Mouse (Mus musculus) E14TG2a.4 (cell line): ENCODE results near the gene Topbp1.
A peak's percentile ranks its signal among the peaks of the same experiment; 100 is the strongest.

Source experiments
- H3K27me3 ChIP-seq: 2 replicates; pipeline ENCODE4 v1.6.1; 2014; ENCODE audit warnings: low read length, control low read depth; ENCODE audit not compliant: insufficient read depth
- H3K36me3 ChIP-seq: 2 replicates; pipeline ENCODE4 v1.6.1; 2014; ENCODE audit warnings: low read length, control low read depth; ENCODE audit not compliant: insufficient read depth
- H3K4me1 ChIP-seq: replicated peaks from 2 replicates; pipeline ENCODE4 v1.6.1; 2014; ENCODE audit warnings: low read depth, low read length, control low read depth
- H3K4me3 ChIP-seq: replicated peaks from 2 replicates; pipeline ENCODE4 v1.5.1; 2014; ENCODE audit warnings: mild to moderate bottlenecking, low read length
- H3K9me3 ChIP-seq: 2 replicates; pipeline ENCODE4 v1.6.1; 2014; ENCODE audit warnings: low read length, control low read depth
- CTCF ChIP-seq: conservative IDR thresholded peaks from 2 replicates; pipeline ENCODE4 v1.5.1; 2014; ENCODE audit warnings: low read length
- NANOG ChIP-seq: IDR thresholded peaks from 2 replicates; pipeline ENCODE4 v1.6.1; 2014; ENCODE audit warnings: borderline replicate concordance, low read length, mixed read lengths
- POU5F1 ChIP-seq: IDR thresholded peaks from 2 replicates; pipeline ENCODE4 v1.6.1; 2014; ENCODE audit warnings: low read length, borderline replicate concordance

Topbp1 gene

DNA sequence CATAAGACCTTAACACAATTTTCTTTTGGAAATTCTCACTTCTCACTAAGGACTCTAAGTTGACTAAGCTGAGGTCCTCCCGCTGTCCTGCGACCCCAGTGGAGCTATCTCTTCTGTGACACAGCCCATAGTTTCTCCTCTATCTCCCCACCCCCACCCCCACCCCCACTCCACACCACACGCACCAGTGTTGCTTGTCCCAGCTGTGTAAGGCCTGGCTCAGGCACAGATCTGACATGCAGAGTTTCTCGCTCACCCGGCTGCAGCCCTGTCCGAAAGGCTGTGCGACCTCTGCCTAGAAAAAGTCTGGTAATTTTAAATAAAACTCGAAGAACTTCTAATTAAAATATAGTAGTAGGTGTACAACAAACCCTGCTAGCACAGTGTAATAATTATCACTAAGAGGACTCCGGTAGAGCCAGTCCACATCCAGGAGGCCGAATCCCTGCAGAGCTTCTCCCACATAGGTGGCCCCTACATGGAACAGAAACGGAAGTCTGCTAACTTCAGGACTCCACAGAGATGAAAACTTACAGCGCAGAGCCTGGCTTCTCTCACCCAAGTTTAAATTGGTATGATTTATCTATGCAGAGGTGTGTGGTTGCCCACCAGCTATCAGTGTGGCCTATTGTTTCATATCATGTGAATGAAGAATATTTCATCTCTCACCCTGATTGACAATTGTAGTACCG, 16.4 kb upstream of the Topbp1 start:
- TF ChIP-seq NANOG (no peak), CTCF (no peak), POU5F1 (no peak)
- Histone ChIP-seq H3K4me1 (peaks cover 17% of the 10 kb centered on the region), H3K27me3 (no peaks in the 10 kb centered on the region), H3K9me3 (no peaks in the 10 kb centered on the region), H3K4me3 (peak overlapping the region; percentile 53), H3K36me3 (no peaks in the 10 kb centered on the region)

DNA sequence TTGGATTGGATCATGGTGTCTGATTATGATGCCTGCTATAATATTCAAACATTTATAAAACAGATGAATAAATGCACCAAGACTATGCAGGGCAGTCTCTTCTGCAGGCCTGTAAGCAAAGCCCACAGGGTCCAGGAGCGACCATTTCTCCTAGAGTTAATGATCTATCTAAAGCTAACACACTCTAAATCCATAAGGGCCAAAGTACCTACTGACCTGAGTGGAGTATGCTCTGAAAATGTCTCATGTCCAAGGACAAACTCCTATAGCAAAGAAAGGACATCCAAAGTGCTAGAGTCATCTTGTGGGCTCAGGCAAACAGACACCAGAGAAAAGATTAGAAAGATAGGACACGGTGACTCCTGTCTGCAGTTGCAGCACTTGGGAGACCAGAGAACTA, 10.5 kb upstream of the Topbp1 start:
- Histone ChIP-seq H3K9me3 (no peaks in the 10 kb centered on the region), H3K4me3 (no peak overlapping the region), H3K36me3 (no peaks in the 10 kb centered on the region), H3K27me3 (no peaks in the 10 kb centered on the region), H3K4me1 (no peaks in the 10 kb centered on the region)
- TF ChIP-seq POU5F1 (no peak), CTCF (no peak), NANOG (no peak)

DNA sequence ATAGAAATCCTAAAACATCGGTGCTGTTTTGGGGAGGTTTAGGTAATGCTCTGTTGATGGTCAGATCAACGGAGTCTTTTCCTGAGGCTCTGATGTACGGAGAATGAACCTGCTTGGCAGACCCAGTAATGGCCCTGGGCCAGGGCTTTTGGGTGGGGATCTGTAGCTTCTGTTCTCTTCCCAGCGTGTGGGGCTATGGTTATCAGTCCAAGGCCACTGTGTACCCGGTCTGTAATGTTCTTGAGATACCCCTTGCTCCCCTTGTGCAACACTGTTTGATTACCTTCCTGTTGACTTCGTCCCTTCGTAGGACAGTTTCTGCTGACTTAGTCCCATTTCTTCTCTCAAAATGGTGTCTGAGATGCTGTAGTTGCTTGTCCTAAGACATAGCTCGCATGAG, 3.9 kb upstream of the Topbp1 start:
- TF ChIP-seq POU5F1 (no peak), NANOG (no peak), CTCF (no peak)
- peaks cover 24% of the 10 kb centered on the region for H3K36me3 ChIP-seq
- no peaks in the 10 kb centered on the region for H3K27me3 ChIP-seq
- H3K4me1 ChIP-seq: peaks cover 15% of the 10 kb centered on the region
- no peaks in the 10 kb centered on the region for H3K9me3 ChIP-seq
- H3K4me3 ChIP-seq: no peak overlapping the region

DNA sequence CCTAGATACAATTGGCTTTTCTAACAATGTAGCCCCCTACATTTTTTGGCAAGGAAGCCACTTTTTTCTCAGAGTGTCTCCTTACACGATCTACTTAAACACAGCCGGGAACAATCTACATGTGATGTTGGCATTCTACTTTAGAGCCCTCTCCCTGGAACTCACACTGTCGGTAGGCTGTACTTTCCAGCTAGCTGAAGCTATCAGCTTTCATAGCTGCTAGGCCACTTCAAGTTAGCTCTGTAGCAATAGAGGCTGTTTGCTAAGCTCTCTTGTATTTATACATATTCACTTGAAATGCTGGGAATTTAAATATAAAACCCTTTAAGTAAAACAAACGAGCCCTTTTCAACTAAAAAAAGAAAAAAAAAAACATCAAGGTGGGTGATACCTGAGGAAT, 2.8 kb upstream of the Topbp1 start:
- Histone ChIP-seq H3K4me1 (peaks cover 26% of the 10 kb centered on the region), H3K36me3 (peaks cover 34% of the 10 kb centered on the region), H3K27me3 (no peaks in the 10 kb centered on the region), H3K4me3 (no peak overlapping the region), H3K9me3 (no peaks in the 10 kb centered on the region)
- TF ChIP-seq POU5F1: no peak
- TF ChIP-seq CTCF: no peak
- no peak for TF ChIP-seq NANOG

DNA sequence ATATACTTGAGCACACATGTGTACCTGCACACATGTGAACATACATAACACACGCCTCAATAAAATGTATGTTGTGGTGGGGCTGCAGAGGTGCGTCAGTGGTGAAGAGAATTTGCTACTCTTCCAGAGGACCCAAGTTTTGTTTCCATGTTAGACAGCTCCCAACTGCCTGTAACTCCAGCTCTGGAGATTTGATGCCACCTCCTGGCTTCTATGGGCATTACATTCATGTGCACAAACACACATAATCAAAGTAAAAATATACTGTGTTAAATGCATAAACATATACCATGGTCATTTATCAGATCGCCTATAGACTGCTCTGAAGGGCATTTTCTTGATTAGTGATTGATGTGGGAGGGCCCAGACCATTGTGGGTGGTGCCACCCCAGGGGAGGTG, 2.3 kb upstream of the Topbp1 start:
- Histone ChIP-seq H3K4me3 (no peak overlapping the region), H3K27me3 (no peaks in the 10 kb centered on the region), H3K36me3 (peaks cover 38% of the 10 kb centered on the region), H3K9me3 (no peaks in the 10 kb centered on the region), H3K4me1 (peaks cover 30% of the 10 kb centered on the region)
- TF ChIP-seq POU5F1: no peak
- peak; percentile 74 for TF ChIP-seq CTCF
- TF ChIP-seq NANOG: no peak

DNA sequence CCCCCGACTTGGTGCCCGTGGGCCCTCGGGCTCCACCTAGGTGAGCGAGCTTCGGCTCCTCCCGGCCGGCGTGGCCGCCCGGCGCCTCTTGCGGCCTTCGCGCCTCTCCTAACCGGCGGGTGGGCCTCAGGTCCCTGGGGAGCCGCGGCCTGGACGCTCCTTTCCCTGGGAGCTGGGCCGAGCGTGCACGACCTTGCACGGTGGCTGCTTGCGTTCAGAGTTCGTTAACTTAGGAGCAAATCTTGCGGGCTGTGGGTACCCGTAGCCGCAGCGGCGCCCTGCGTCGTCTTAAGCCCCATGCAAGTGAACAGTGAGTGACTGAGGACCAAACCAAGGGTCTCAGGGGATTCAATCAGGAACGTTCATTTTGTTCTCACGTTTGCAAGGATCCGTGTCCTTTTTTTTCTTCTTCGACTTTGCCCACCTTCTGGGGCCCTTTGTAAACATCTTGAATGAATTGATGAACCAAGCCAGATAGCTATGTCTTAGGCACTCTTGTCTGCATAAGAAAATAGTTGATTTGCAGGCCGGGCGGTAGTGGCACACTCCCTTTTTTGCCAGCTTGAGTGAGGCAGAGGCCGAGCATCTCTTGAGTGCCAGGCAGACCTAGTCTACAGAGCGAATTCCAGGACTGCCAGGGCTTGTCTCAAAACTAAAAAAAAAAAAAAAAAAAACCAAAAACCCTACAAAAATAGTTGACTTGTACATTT, 472 bp downstream of the Topbp1 start:
- H3K36me3 ChIP-seq: peaks cover 65% of the 10 kb centered on the region
- no peaks in the 10 kb centered on the region for H3K9me3 ChIP-seq
- no peaks in the 10 kb centered on the region for H3K27me3 ChIP-seq
- peak overlapping the region; percentile 93 for H3K4me3 ChIP-seq
- H3K4me1 ChIP-seq: peaks cover 34% of the 10 kb centered on the region
- TF ChIP-seq NANOG (no peak), POU5F1 (no peak), CTCF (no peak)

DNA sequence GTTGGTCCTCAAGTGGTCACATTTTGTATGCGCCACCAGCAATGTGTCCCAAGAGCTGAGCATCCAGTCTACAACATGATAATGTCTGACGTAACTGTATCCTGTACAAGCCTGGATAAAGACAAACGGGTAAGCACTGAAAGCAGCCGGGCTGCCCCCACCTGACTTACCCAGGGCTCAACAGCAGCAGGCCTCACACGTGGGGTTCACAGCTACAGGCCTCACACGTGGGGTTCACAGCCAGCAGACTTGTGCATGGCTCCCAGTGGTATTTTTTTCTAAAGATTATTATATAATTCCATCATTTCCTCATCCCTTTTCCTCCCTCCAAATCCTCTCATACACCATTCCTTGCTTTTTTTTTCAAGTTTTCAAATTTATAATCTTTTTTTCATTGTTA, 4.8 kb downstream of the Topbp1 start:
- Histone ChIP-seq H3K36me3 (peaks cover 82% of the 10 kb centered on the region), H3K27me3 (no peaks in the 10 kb centered on the region), H3K9me3 (no peaks in the 10 kb centered on the region), H3K4me3 (no peak overlapping the region), H3K4me1 (peaks cover 23% of the 10 kb centered on the region)
- TF ChIP-seq POU5F1 (no peak), NANOG (no peak), CTCF (no peak)

DNA sequence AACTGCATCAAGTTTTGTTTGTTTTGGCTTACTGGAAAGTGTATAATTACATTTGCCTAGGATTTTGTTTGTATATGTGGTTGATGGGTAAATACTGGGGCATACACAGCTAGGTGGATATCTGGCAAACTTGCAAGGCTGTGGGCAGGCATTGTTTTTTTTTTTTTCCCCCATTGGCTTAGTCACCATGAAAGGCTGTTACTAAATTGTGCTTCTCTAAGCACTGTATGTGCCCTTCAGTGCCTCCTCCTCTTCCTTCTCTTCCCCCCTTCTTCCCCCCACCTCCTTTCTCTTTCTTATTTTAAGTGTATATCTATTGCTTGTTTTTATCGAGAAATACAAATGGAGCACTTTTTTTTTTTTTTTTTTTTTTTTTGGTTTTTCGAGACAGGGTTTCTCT, 19.7 kb downstream of the Topbp1 start:
- TF ChIP-seq POU5F1: no peak
- TF ChIP-seq NANOG: no peak
- TF ChIP-seq CTCF: no peak
- H3K4me3 ChIP-seq: no peak overlapping the region
- H3K9me3 ChIP-seq: no peaks in the 10 kb centered on the region
- H3K4me1 ChIP-seq: peaks cover 25% of the 10 kb centered on the region
- H3K36me3 ChIP-seq: peaks cover 100% of the 10 kb centered on the region
- H3K27me3 ChIP-seq: no peaks in the 10 kb centered on the region
